Mouse (Mus musculus) myocyte (in vitro differentiated cells): ENCODE measurements around the gene Gpr156.

Source experiments
- MAX ChIP-seq: IDR thresholded peaks from one replicate; pipeline ENCODE4 v1.6.1; 2011; ENCODE audit warnings: low read depth, mild to moderate bottlenecking, control low read depth
- MYOG ChIP-seq, 3 experiments: IDR thresholded peaks; one replicate each; pipeline ENCODE4 v1.6.1; 2011; ENCODE audit warnings: control low read depth in 2 of 3, low read depth in 2 of 3, mild to moderate bottlenecking in 2 of 3; ENCODE audit not compliant: insufficient read length in 2 of 3, control insufficient read depth in 1 of 3, insufficient read depth in 1 of 3
- POLR2A ChIP-seq: IDR thresholded peaks from one replicate; pipeline ENCODE4 v1.6.1; 2011; ENCODE audit warnings: low read depth, mild to moderate bottlenecking, control low read depth, moderate library complexity; ENCODE audit not compliant: insufficient read length
- SRF ChIP-seq: IDR thresholded peaks from one replicate; pipeline ENCODE4 v1.6.1; 2011; ENCODE audit warnings: low read depth; ENCODE audit not compliant: control insufficient read depth, insufficient read length
- USF1 ChIP-seq: IDR thresholded peaks from one replicate; pipeline ENCODE4 v1.6.1; 2011; ENCODE audit warnings: low read depth, mild to moderate bottlenecking, control low read depth, moderate library complexity

DNA sequence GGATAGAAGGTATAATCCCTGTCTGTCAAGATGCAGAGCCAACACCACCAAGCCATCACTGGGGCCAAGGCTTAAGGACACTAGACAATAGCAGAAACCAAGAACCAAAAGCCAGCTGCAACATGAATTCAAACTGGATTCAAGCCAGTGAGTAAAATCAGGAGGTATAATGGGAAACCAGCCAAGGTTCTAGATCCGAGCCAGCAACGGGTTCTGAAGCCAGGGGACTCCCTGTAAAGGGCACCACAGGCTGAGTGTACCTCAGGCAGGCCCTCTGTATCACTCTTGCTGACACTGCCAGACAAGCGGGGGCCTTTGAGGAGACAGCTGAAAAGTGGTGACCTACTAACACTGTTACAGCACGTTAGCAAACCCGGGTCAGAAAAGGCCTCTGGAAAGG is 55.2 kb downstream of the Gpr156 start:
- TF ChIP-seq MAX (no peak), POLR2A (no peak), MYOG (IDR thresholded peaks at IDR 0.05; ENCODE audit: control insufficient read depth in 1 of 3, insufficient read depth in 1 of 3, insufficient read length in 2 of 3, low read depth in 2 of 3) (no peak), USF1 (no peak), SRF (no peak)
